Mouse (Mus musculus): ENCODE data around the gene Hspg2.

Gene Hspg2

GRCm38 (mm10) chr4:137498882-137499583 is 30.5 kb downstream of the Hspg2 start:
- no peak for DNase-seq (ENCODE audit: low read depth in 2 of 2, low spot score in 2 of 2)

GRCm38 (mm10) chr4:137500149-137500548 is 31.6 kb downstream of the Hspg2 start:
- no peak for DNase-seq (ENCODE audit: low read depth in 2 of 2, low spot score in 2 of 2)

DNA sequence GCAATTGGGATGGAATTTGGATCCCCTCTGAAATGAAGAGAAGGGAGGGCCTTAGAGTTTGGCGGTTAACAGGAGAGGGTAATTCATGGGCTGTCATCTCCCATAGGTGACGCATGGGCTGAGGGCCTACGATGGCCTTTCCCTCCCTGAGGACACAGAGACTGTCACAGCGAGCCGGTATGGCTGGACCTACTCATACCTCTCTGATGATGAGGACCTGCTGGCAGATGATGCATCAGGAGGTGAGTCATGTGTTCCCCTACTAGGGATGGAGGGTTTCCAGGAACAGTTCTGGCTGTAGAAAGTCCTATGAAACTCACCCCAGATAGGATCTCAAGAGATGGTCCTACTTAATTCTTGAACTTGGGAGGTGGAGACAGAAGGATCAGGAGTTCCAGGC is 32.4 kb downstream of the Hspg2 start:
- no peak for DNase-seq (ENCODE audit: low read depth in 2 of 2, low spot score in 2 of 2)

DNA sequence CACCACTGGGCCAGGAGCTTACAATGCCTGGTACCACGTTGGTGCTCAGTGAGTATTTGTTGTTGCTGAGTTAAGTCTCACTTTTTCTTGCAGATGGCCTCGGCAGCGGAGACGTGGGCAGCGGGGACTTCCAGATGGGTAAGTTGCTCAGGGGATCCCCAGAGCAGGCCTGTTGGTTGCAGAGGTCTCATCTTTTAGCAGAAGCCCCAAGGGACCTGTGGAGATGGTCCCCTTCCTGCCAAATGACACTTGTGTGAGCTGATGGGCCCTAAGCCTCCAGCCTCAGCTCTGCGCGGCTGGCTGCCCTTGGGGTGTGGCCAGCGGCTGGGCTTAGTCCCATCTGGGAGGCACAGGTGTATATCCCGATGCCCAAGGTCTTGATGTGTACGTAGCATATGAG is 33.6 kb downstream of the Hspg2 start:
- no peak for DNase-seq (ENCODE audit: low read depth in 2 of 2, low spot score in 2 of 2)

GRCm38 (mm10) chr4:137502801-137503200 is 34.2 kb downstream of the Hspg2 start:
- DNase-seq (ENCODE audit: low read depth in 2 of 2, low spot score in 2 of 2): no peak

DNA sequence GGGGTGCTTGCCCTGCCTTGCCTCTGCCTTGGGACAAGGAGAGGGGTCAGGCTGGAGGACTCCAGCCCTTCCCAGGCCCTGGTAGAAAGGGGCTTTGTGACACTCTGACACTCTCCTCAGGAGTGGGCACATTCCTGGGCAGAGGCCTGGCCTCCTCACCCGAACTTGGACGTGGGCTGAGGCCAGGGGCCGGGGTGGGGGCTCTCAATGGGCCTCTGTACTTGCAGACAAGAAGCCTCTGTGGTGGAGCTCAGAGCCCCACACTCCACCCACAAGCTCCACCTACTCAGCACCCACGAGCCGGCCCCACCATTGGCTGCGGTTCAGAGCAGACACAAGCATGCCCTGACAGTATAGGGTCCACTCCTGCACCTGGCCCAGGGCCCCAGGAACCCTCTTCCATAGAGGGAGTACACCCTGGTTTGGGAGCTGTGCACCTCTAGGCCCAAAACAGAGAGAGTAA is 35.0 kb downstream of the Hspg2 start:
- DNase-seq (ENCODE audit: low read depth in 2 of 2, low spot score in 2 of 2): no peak

- DNase-seq (ENCODE audit: low read depth in 2 of 2, low spot score in 2 of 2): no peak
These were observed 38.1 kb downstream of the Hspg2 start for GRCm38 (mm10) chr4:137506629-137507028.

GRCm38 (mm10) chr4:137509528-137509927 is 41.0 kb downstream of the Hspg2 start:
- DNase-seq (ENCODE audit: low read depth in 2 of 2, low spot score in 2 of 2): no peak

GRCm38 (mm10) chr4:137510021-137510696 is 41.6 kb downstream of the Hspg2 start:
- DNase-seq (ENCODE audit: low read depth in 2 of 2, low spot score in 2 of 2): no peak

- DNase-seq (ENCODE audit: low read depth in 2 of 2, low spot score in 2 of 2): no peak
These were observed 44.3 kb downstream of the Hspg2 start for GRCm38 (mm10) chr4:137512897-137513296.

DNA sequence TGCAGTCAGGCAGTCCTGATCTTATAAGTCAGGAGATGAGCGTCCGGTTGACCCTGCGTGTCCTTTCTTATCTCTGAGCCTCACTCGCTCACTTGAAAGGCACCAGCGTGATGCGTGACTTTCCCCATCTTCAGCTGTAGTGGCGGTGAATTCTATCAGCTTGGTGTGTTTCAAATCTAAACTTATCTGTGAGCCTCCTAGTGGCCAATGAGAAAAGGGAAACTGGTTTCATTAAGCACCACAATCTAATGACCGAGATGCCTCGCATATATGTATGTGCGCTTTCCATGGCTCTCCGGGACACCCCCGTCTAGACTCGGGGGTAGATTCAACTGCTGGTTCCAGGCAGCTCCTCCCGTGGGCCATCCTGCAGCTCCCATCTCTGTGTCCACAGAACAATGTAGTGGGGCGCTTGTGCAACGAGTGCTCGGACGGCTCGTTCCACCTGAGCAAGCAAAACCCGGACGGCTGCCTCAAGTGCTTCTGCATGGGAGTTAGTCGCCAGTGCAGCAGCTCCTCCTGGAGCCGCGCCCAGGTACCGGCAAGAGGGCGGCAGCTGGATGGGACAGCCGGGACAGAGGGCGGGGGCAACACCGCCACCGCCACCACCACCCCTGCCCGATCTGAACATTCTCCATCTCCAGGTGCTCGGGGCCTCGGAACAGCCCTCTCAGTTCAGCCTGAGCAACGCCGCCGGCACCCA is 49.6 kb downstream of the Hspg2 start:
- no peak for DNase-seq (ENCODE audit: low read depth in 2 of 2, low spot score in 2 of 2)

DNA sequence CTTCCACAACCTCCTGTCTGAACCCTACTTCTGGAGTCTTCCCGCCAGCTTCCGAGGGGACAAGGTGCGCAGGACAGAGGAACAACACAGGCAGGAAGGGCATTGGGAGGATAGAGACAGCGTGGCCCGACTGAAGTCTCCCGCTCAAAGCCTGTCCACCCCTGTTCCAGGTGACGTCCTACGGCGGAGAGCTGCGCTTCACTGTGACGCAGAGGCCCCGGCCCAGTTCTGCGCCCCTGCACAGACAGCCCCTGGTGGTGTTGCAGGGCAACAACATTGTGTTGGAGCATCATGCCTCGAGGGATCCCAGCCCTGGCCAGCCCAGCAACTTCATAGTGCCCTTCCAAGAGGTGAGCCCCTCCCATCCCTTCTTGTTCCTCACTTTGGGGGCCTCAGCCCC is 50.2 kb downstream of the Hspg2 start:
- no peak for DNase-seq (ENCODE audit: low read depth in 2 of 2, low spot score in 2 of 2)

- no peak for DNase-seq (ENCODE audit: low read depth in 2 of 2, low spot score in 2 of 2)
These were observed 51.8 kb downstream of the Hspg2 start for GRCm38 (mm10) chr4:137520346-137520745.

- DNase-seq (ENCODE audit: low read depth in 2 of 2, low spot score in 2 of 2): no peak
These were observed 53.4 kb downstream of the Hspg2 start for GRCm38 (mm10) chr4:137521966-137522365.

DNA sequence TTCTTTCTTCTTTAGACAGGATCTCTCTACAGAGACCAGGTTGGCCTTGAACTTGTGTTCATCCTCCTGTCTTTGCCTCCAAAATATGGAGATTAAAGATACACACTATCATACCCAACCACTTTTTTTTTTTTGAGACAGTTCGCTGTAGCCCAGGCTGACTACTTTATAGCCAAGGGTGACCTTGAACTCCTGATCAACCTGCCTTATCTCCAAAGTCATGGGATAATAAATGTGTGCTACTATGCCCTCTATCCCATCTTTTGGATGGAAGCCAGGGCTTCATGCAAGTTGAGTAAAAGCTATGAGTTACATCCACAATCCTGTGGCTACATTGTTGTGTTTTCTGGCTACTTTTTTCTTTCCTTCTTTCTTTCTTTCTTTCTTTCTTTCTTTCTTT is 56.9 kb downstream of the Hspg2 start:
- no peak for DNase-seq (ENCODE audit: low read depth in 2 of 2, low spot score in 2 of 2)

DNA sequence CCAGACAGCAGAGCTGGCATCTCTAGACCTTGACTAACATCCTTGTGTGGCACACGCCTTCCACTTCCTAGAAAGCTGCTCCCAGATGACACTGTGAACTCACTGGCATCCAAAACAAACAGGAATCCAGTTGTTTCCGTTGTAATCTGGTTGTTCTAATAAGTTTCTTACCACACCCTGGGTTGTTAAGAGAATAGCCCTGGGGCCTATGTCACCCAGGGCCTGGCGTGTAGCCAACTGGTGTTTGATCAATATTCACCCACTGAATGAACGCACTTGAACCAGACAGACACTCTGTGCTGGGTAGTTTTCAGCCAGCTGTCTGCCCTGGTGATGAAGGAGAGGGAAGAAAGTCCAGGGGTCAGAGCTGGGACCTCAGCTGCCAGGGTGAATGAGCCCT is 58.8 kb downstream of the Hspg2 start:
- no peak for DNase-seq (ENCODE audit: low read depth in 2 of 2, low spot score in 2 of 2)

DNA sequence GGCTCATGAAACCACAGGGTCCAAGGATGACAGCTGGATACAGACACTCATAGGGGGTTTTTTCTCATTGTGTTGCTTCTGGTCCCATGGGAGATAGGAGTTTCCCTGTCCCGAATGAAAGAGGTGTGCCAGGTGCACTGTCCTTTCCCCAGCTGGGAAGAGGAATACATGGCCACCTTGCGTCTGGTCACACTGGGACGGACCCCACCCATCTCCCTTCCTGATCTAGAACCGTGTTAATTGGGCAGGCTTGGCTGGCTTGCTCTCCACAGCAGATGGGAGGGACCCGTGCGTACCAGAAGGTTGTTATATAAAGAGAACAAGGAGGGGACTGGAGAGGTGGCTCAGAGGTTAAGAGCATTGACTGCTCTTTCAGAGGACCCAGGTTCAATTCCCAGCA is 59.3 kb downstream of the Hspg2 start:
- DNase-seq (ENCODE audit: low read depth in 2 of 2, low spot score in 2 of 2): no peak

GRCm38 (mm10) chr4:137540356-137540755 is 71.8 kb downstream of the Hspg2 start:
- DNase-seq (ENCODE audit: low read depth in 2 of 2, low spot score in 2 of 2): no peak

- DNase-seq (ENCODE audit: low read depth in 2 of 2, low spot score in 2 of 2): no peak
These were observed 74.4 kb downstream of the Hspg2 start for GRCm38 (mm10) chr4:137542968-137543367.

DNA sequence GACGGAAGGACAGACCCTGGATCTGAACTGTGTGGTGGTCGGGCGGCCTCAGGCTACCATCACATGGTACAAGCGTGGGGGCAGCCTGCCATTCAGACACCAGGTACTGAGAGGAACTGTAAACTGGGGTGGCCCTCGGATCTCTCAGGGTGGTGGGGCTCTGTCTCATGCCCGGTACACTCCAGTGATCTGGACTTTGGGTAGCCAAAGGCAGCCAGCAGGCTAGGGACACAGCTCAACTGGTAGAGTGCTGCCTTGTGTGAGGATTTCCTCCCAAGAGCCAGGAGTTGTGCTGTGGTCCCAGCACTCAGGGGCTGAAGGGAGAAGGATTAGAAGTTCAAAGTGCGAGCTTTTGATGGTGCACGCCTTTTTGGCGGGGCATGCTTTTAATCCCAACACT is 77.0 kb downstream of the Hspg2 start:
- no peak for DNase-seq (ENCODE audit: low read depth in 2 of 2, low spot score in 2 of 2)

DNA sequence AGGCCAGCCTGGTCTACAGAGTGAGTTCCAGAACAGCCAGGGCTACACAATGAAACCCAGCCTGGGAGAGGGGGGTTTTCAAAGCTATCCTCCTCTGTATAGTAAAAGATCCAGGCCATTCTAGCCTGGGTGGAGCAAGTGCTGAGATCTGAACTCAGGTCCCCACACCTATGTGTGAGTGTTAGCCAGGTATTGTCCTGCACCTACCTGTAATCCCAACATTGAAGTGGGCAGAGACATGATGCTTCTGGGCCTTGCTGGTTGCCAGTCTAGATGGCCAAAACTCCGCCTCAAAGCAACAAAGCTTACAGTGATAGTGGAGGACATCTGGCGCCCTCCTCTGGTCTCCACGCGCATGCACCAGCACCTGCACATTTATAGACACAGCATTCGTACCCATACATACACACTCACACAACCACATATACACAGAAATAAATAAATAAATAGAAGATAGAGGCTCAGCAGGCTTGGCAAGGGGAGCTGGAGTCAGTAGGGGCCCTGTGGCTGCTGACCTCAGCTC is 77.5 kb downstream of the Hspg2 start:
- DNase-seq (ENCODE audit: low read depth in 2 of 2, low spot score in 2 of 2): no peak

DNA sequence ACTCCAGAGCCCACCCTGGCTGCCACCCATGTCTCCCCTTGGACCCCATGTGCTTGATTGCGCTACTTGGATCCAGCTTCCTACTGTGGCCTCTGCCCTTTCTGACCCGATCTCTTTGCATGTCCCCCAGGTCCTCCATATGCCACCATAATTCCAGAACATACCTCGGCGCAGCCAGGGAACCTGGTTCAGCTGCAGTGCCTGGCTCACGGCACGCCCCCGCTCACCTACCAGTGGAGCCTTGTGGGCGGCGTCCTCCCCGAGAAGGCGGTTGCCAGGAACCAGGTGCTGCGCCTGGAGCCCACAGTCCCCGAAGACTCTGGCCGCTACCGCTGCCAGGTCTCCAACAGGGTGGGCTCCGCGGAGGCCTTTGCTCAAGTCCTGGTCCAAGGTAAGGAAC is 84.9 kb downstream of the Hspg2 start:
- DNase-seq (ENCODE audit: low read depth in 2 of 2, low spot score in 2 of 2): no peak
